32 mouse cellular contexts compared by ENCODE assay signal in the genomic region with DNA sequence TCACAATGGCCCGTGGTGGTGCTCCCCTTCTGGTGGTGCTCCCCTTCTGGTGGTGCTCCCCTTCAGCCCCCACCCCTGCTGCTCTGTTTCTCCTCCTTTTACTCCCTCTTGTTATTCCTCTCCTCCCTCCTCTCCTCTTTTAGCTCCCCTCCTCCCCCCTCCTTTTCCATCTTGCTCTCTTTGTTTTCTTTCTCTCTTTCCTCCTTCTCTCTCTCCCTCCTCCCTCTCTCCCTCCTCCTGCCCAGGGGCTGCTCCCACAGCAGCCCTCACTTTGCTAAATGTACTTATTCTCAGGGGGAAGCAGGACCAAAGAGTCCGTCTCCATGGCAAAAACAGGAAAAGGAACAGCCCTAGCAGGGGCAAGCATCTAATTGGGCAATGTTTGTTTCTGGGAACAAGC. TPM values are rescaled to one million over a fixed set of nuclear protein-coding genes. Genes with fewer than 3 reads are reported as not detected.
DNase-seq lines count a peak whose midpoint lies in the region; ATAC-seq lines count a peak whose summit lies in the region.
"Had no signal": no experiment of that assay in that cellular context is flagged by ENCODE, and none has a peak within 500 bp of the region (broad histone marks: within the 10 kb centered on the region; RNA-seq: fewer than 3 reads in every experiment).

No protein-coding gene starts in this region.

- H3K27me3 ChIP-seq in forebrain, embryonic 10.5 days (ENCODE audit: poor library complexity, severe bottlenecking), result peaks cover 40% of the 10 kb centered on the region
- no peaks in the 10 kb centered on the region for H3K27me3 ChIP-seq in forebrain, embryonic 11.5 days (ENCODE audit: control insufficient read depth, insufficient read depth, low read length)
- H3K27me3 ChIP-seq in midbrain, embryonic 11.5 days (ENCODE audit: control insufficient read depth, insufficient read depth, low read length), result no peaks in the 10 kb centered on the region
- no peaks in the 10 kb centered on the region for H3K27me3 ChIP-seq in midbrain, embryonic 14.5 days (ENCODE audit: control insufficient read depth, insufficient read depth, low read length)
- H3K27me3 ChIP-seq in forebrain, embryonic 15.5 days, result no peaks in the 10 kb centered on the region
- H3K27me3 ChIP-seq: hindbrain, embryonic 15.5 days; neural tube, embryonic 15.5 days; Patski had no signal

- no peaks in the 10 kb centered on the region for H3K9me3 ChIP-seq in forebrain, embryonic 10.5 days
- H3K9me3 ChIP-seq in forebrain, embryonic 11.5 days (ENCODE audit: control insufficient read depth, low read length), result no peaks in the 10 kb centered on the region
- no peaks in the 10 kb centered on the region for H3K9me3 ChIP-seq in midbrain, embryonic 11.5 days (ENCODE audit: control insufficient read depth, low read length)
- H3K9me3 ChIP-seq in midbrain, embryonic 14.5 days (ENCODE audit: control insufficient read depth, low read length), result no peaks in the 10 kb centered on the region
- no peaks in the 10 kb centered on the region for H3K9me3 ChIP-seq in forebrain, embryonic 15.5 days
- H3K9me3 ChIP-seq: G1E; hindbrain, embryonic 15.5 days; kidney, embryonic 15.5 days; liver, embryonic 12.5 days; neural tube, embryonic 15.5 days had no signal

- no peak overlapping the region for H3K9ac ChIP-seq in forebrain, embryonic 11.5 days (ENCODE audit: low read length)
- 0 out of 2 replicates have a peak overlapping the region, but pooled peaks have one; percentile 12 for H3K9ac ChIP-seq in midbrain, embryonic 11.5 days (ENCODE audit: low read length)
- no peak overlapping the region for H3K9ac ChIP-seq in midbrain, embryonic 14.5 days (replicated peaks; ENCODE audit: low read length)
- no peak overlapping the region for H3K9ac ChIP-seq in forebrain, embryonic 15.5 days (replicated peaks)
- H3K9ac ChIP-seq: hindbrain, embryonic 15.5 days; kidney, embryonic 15.5 days; liver, embryonic 12.5 days; liver, postnatal 0 days; neural tube, embryonic 15.5 days had no signal

- no peak for ATAC-seq in forebrain, embryonic 11.5 days (replicated peaks; ENCODE audit: low FRiP score)
- no peak for ATAC-seq in midbrain, embryonic 11.5 days (ENCODE audit: low FRiP score)
- no peak for ATAC-seq in midbrain, embryonic 14.5 days (ENCODE audit: low FRiP score, low TSS enrichment)
- ATAC-seq in forebrain, embryonic 15.5 days (replicated peaks), result 0 out of 2 replicates have a peak, but pooled peaks have one; percentile 9
- ATAC-seq: liver, embryonic 12.5 days; liver, postnatal 0 days; Patski had no signal

- H3K36me3 ChIP-seq in forebrain, embryonic 10.5 days (replicated peaks), result no peaks in the 10 kb centered on the region
- no peaks in the 10 kb centered on the region for H3K36me3 ChIP-seq in forebrain, embryonic 11.5 days (ENCODE audit: control insufficient read depth, insufficient read depth, low read length)
- no peaks in the 10 kb centered on the region for H3K36me3 ChIP-seq in midbrain, embryonic 11.5 days (ENCODE audit: control insufficient read depth, insufficient read depth, low read length)
- H3K36me3 ChIP-seq in midbrain, embryonic 14.5 days (ENCODE audit: control insufficient read depth, insufficient read depth, low read length), result no peaks in the 10 kb centered on the region
- H3K36me3 ChIP-seq in forebrain, embryonic 15.5 days, result no peaks in the 10 kb centered on the region
- H3K36me3 ChIP-seq: G1E; hindbrain, embryonic 15.5 days; kidney, embryonic 15.5 days; liver, embryonic 12.5 days; neural tube, embryonic 15.5 days had no signal

- H3K4me3 ChIP-seq in forebrain, embryonic 10.5 days, result no peak overlapping the region
- H3K4me3 ChIP-seq in forebrain, embryonic 11.5 days (ENCODE audit: low read depth, low read length), result no peak overlapping the region
- no peak overlapping the region for H3K4me3 ChIP-seq in midbrain, embryonic 11.5 days (ENCODE audit: low read depth, low read length)
- H3K4me3 ChIP-seq in midbrain, embryonic 14.5 days (replicated peaks; ENCODE audit: low read depth, low read length), result no peak overlapping the region
- H3K4me3 ChIP-seq in forebrain, embryonic 15.5 days, result no peak overlapping the region
- H3K4me3 ChIP-seq: gastrocnemius, adult 2 months; hindbrain, embryonic 15.5 days; kidney, embryonic 15.5 days; left cerebral cortex, adult 2 months; liver, embryonic 12.5 days; neural tube, embryonic 15.5 days had no signal

- DNase-seq in forebrain, embryonic 10.5 days (ENCODE audit: extremely low spot score, low spot score), result no peak
- no peak for DNase-seq in forebrain, embryonic 11.5 days (ENCODE audit: low spot score)
- peak; percentile 81 for DNase-seq in midbrain, embryonic 11.5 days (ENCODE audit: low spot score, missing footprints)
- no peak for DNase-seq in midbrain, embryonic 14.5 days
- no peak for DNase-seq in left cerebral cortex, adult 8-10 months (ENCODE audit: low spot score in 2 of 2)
- DNase-seq in MN1 (ENCODE audit: low spot score), result no peak
- DNase-seq: adrenal gland, postnatal 10 days; cerebellum, adult 11-12 months; cerebellum, adult 9-11 months; gastrocnemius, adult 2 months; gastrocnemius, postnatal 36 days; heart, adult 18-20 months; heart, postnatal 36 days; kidney, adult 18-20 months; kidney, postnatal 25 days; liver, postnatal 0 days; right cerebral cortex, adult 18-20 months; right cerebral cortex, postnatal 4 days; thymus, adult 18-20 months; thymus, postnatal 25 days had no signal

- H3K4me1 ChIP-seq in forebrain, embryonic 10.5 days, result peaks cover 75% of the 10 kb centered on the region
- H3K4me1 ChIP-seq in forebrain, embryonic 11.5 days (replicated peaks; ENCODE audit: control insufficient read depth, insufficient read depth, low read length), result peaks cover 15% of the 10 kb centered on the region
- H3K4me1 ChIP-seq in midbrain, embryonic 11.5 days (ENCODE audit: control insufficient read depth, insufficient read depth, low read length), result peaks cover 40% of the 10 kb centered on the region
- peaks cover 58% of the 10 kb centered on the region for H3K4me1 ChIP-seq in midbrain, embryonic 14.5 days (ENCODE audit: control insufficient read depth, insufficient read depth, low read length)
- peaks cover 61% of the 10 kb centered on the region for H3K4me1 ChIP-seq in forebrain, embryonic 15.5 days
- H3K4me1 ChIP-seq: liver, embryonic 12.5 days had no signal

- H3K27ac ChIP-seq in forebrain, embryonic 10.5 days, result peak overlapping the region; percentile 54
- no peak overlapping the region for H3K27ac ChIP-seq in forebrain, embryonic 11.5 days (ENCODE audit: low read depth, low read length)
- no peak overlapping the region for H3K27ac ChIP-seq in midbrain, embryonic 11.5 days (ENCODE audit: low read depth, low read length)
- no peak overlapping the region for H3K27ac ChIP-seq in midbrain, embryonic 14.5 days (replicated peaks; ENCODE audit: low read depth, low read length)
- H3K27ac ChIP-seq in forebrain, embryonic 15.5 days (replicated peaks), result peak overlapping the region; percentile 21; the same call in 1 of the 2 replicates
- H3K27ac ChIP-seq: gastrocnemius, adult 2 months; hindbrain, embryonic 15.5 days; kidney, embryonic 15.5 days; liver, embryonic 12.5 days; macrophage; neural tube, embryonic 15.5 days; stomach, postnatal 0 days had no signal

- H3K4me2 ChIP-seq in forebrain, embryonic 11.5 days (ENCODE audit: low read depth, low read length, severe bottlenecking), result no peak overlapping the region
- no peak overlapping the region for H3K4me2 ChIP-seq in midbrain, embryonic 11.5 days
- H3K4me2 ChIP-seq in midbrain, embryonic 14.5 days (ENCODE audit: low read length), result no peak overlapping the region
- H3K4me2 ChIP-seq in forebrain, embryonic 15.5 days (replicated peaks), result no peak overlapping the region
- H3K4me2 ChIP-seq: heart, embryonic 11.5 days; hindbrain, embryonic 15.5 days; kidney, embryonic 15.5 days; liver, embryonic 12.5 days; neural tube, embryonic 15.5 days had no signal

- 40% methylated on average over 2 of the region's 2 CpGs for WGBS in forebrain, embryonic 10.5 days
- 33% methylated on average over 2 of the region's 2 CpGs for WGBS in forebrain, embryonic 11.5 days
- 40% methylated on average over 2 of the region's 2 CpGs for WGBS in midbrain, embryonic 11.5 days
- WGBS in midbrain, embryonic 14.5 days, result 31% methylated on average over 2 of the region's 2 CpGs
- 11% methylated on average over 2 of the region's 2 CpGs for WGBS in forebrain, embryonic 15.5 days

RNA-seq across cellular contexts. Expression of a gene that starts 37.3 kb away (rescaled TPM):
- polyA plus RNA-seq in forebrain, embryonic 10.5 days (2016; fragmentation: Nextera tagmentation; extraction: Ambion mirVana), result 1.2 and 2.1 TPM in 2 replicates
- polyA plus RNA-seq in forebrain, embryonic 11.5 days (2014; fragmentation: Nextera tagmentation; extraction: Ambion mirVana), result 2.3 and 3.0 TPM in 2 replicates
- polyA plus RNA-seq in midbrain, embryonic 11.5 days (2014; fragmentation: Nextera tagmentation; extraction: Ambion mirVana), result 2.5 and 2.9 TPM in 2 replicates
- polyA plus RNA-seq in midbrain, embryonic 14.5 days (2014; fragmentation: Nextera tagmentation; extraction: Ambion mirVana), result 10.6 and 11.8 TPM in 2 replicates
- polyA plus RNA-seq in forebrain, embryonic 15.5 days (2015; fragmentation: Nextera tagmentation; extraction: Ambion mirVana), result 11.5 and 14.4 TPM in 2 replicates
- total RNA-seq in left cerebral cortex, adult 8-10 months (2022), result 10 to 100 TPM; 23.4 to 28.3 (median 26.2) TPM
- total RNA-seq: G1E; gastrocnemius, adult 2 months; heart, adult 18-20 months; heart, postnatal 36 days; megakaryocyte-erythroid progenitor cell, adult 5-6 weeks had no signal
- polyA plus RNA-seq: heart, embryonic 11.5 days; liver, postnatal 0 days; macrophage had no signal

Comparison
In these comparisons a context has a peak if more than half of its experiments do, and no peak if none do; other contexts are left out.
1. H3K27ac ChIP-seq: peak in forebrain, embryonic 10.5 days (single experiment) and forebrain, embryonic 15.5 days (single experiment); none in forebrain, embryonic 11.5 days (single experiment), midbrain, embryonic 11.5 days (single experiment) and midbrain, embryonic 14.5 days (single experiment).